Mouse (Mus musculus): ENCODE measurements around the gene Acvr2b.

- TF ChIP-seq POLR2A (IDR thresholded peaks at IDR 0.05; ENCODE audit: low read depth, low read length): no peak
- no peak for TF ChIP-seq CTCF (IDR thresholded peaks at IDR 0.05; ENCODE audit: borderline replicate concordance, insufficient read depth, low read length)
These were observed 7.2 kb downstream of the Acvr2b start for GRCm38 (mm10) chr9:119408898-119409664.
